Mouse (Mus musculus) liver, embryonic 16.5 days (tissue): ENCODE measurements at regions not wholly inside any gene's neighbourhood (a gene's known extent, or its start where the extent isn't known, plus 50 kb on each side); places are given as distances from the start of the nearest gene placed in this dataset.

Source experiments
- ATAC-seq: fragments of 200-750 bp; cut with Nextera tagmentation; 2 replicates; pipeline ENCODE4 v1.8.0; 2017; ENCODE audit warnings: low read depth, mild to moderate bottlenecking, moderate number of reproducible peaks, moderate library complexity
- H3K27ac ChIP-seq: fragments of 300-500 bp; sonication (generic); 2 replicates; pipeline ENCODE4 v1.5.1; 2014; ENCODE audit warnings: mild to moderate bottlenecking, low read length
- H3K27me3 ChIP-seq: fragments of 300-500 bp; sonication (generic); 2 replicates; pipeline ENCODE4 v1.6.1; 2014; ENCODE audit warnings: low read depth, low read length, mixed read lengths; ENCODE audit not compliant: control insufficient read depth, insufficient read depth
- H3K36me3 ChIP-seq: fragments of 300-500 bp; sonication (generic); 2 replicates; pipeline ENCODE4 v1.6.1; 2014; ENCODE audit warnings: mild to moderate bottlenecking; ENCODE audit not compliant: control insufficient read depth, insufficient read depth
- H3K4me1 ChIP-seq: fragments of 300-500 bp; sonication (generic); 2 replicates; pipeline ENCODE4 v1.6.1; 2014; ENCODE audit warnings: low read depth, low read length, mixed read lengths; ENCODE audit not compliant: control insufficient read depth
- H3K4me2 ChIP-seq: fragments of 300-500 bp; sonication (generic); 2 replicates; pipeline ENCODE4 v1.6.1; 2014; ENCODE audit warnings: low read depth, low read length, mixed read lengths
- H3K4me3 ChIP-seq: fragments of 300-500 bp; sonication (generic); 2 replicates; pipeline ENCODE4 v1.5.1; 2014; ENCODE audit warnings: low read depth, mild to moderate bottlenecking, low read length
- H3K9ac ChIP-seq: fragments of 300-500 bp; sonication (generic); 2 replicates; pipeline ENCODE4 v1.6.1; 2014; ENCODE audit warnings: low read depth, low read length
- H3K9me3 ChIP-seq: fragments of 300-500 bp; sonication (generic); replicated peaks from 2 replicates; pipeline ENCODE4 v1.6.1; 2016; ENCODE audit warnings: low read length; ENCODE audit not compliant: control insufficient read depth
- WGBS: fragments of 180-500 bp; shearing (Covaris S2); extraction: QIAGEN DNeasy Blood & Tissue Kit; methylation state at CpG from one replicate; pipeline ENCODE4 v1.1.7; 2014; ENCODE audit not compliant: insufficient replicate concordance; 5-methylcytosine and 5-hydroxymethylcytosine counted together

GRCm38 (mm10) chr1:119282416-119282815 is 139.6 kb downstream of the Inhbb start:
- 59% methylated on average over 1 of the region's 1 CpGs for WGBS
- no peak for ATAC-seq
- no peak overlapping the region for H3K9ac ChIP-seq
- no peaks in the 10 kb centered on the region for H3K4me1 ChIP-seq
- H3K27ac ChIP-seq: no peak overlapping the region
- H3K4me3 ChIP-seq: no peak overlapping the region
- H3K27me3 ChIP-seq: no peaks in the 10 kb centered on the region
- H3K36me3 ChIP-seq: no peaks in the 10 kb centered on the region
- H3K4me2 ChIP-seq: no peak overlapping the region
- no peaks in the 10 kb centered on the region for H3K9me3 ChIP-seq

GRCm38 (mm10) chr1:119279261-119279660 is 142.8 kb downstream of the Inhbb start:
- Histone ChIP-seq H3K27me3 (no peaks in the 10 kb centered on the region), H3K36me3 (no peaks in the 10 kb centered on the region), H3K4me1 (no peaks in the 10 kb centered on the region), H3K27ac (no peak overlapping the region), H3K9ac (no peak overlapping the region), H3K4me2 (no peak overlapping the region), H3K4me3 (no peak overlapping the region), H3K9me3 (no peaks in the 10 kb centered on the region)
- 73% methylated on average over 3 of the region's 3 CpGs for WGBS
- ATAC-seq: no peak

GRCm38 (mm10) chr1:119278528-119279201 is 143.4 kb downstream of the Inhbb start:
- Histone ChIP-seq H3K27ac (no peak overlapping the region), H3K9me3 (no peaks in the 10 kb centered on the region), H3K9ac (no peak overlapping the region), H3K4me1 (no peaks in the 10 kb centered on the region), H3K27me3 (no peaks in the 10 kb centered on the region), H3K36me3 (no peaks in the 10 kb centered on the region), H3K4me2 (no peak overlapping the region), H3K4me3 (no peak overlapping the region)
- WGBS: 48% methylated on average over 8 of the region's 8 CpGs
- peak; percentile 53; the same call in 1 of the 2 replicates for ATAC-seq

GRCm38 (mm10) chr1:119277990-119278389 is 144.1 kb downstream of the Inhbb start:
- 65% methylated on average over 4 of the region's 4 CpGs for WGBS
- Histone ChIP-seq H3K9me3 (no peaks in the 10 kb centered on the region), H3K27ac (no peak overlapping the region)

GRCm38 (mm10) chr1:119266013-119266412 is 156.0 kb downstream of the Inhbb start:
- Histone ChIP-seq H3K4me2 (no peak overlapping the region), H3K27me3 (no peaks in the 10 kb centered on the region), H3K4me1 (no peaks in the 10 kb centered on the region), H3K36me3 (no peaks in the 10 kb centered on the region), H3K27ac (no peak overlapping the region), H3K4me3 (no peak overlapping the region), H3K9ac (no peak overlapping the region), H3K9me3 (no peaks in the 10 kb centered on the region)
- no peak for ATAC-seq
- 84% methylated on average over 5 of the region's 5 CpGs for WGBS

More at GRCm38 (mm10) chr1:119277990-119278389, 144.1 kb downstream of the Inhbb start:
- H3K4me3 ChIP-seq: no peak overlapping the region
- H3K4me1 ChIP-seq: no peaks in the 10 kb centered on the region
- no peak overlapping the region for H3K4me2 ChIP-seq
- H3K9ac ChIP-seq: no peak overlapping the region
- H3K27me3 ChIP-seq: no peaks in the 10 kb centered on the region
- ATAC-seq: no peak
- H3K36me3 ChIP-seq: no peaks in the 10 kb centered on the region

GRCm38 (mm10) chr1:119265192-119265891 is 156.7 kb downstream of the Inhbb start:
- no peak for ATAC-seq
- Histone ChIP-seq H3K9me3 (no peaks in the 10 kb centered on the region), H3K4me2 (no peak overlapping the region), H3K27ac (no peak overlapping the region), H3K27me3 (no peaks in the 10 kb centered on the region), H3K4me1 (no peaks in the 10 kb centered on the region), H3K4me3 (no peak overlapping the region), H3K36me3 (no peaks in the 10 kb centered on the region), H3K9ac (no peak overlapping the region)
- 58% methylated on average over 10 of the region's 10 CpGs for WGBS

- Histone ChIP-seq H3K9ac (no peak overlapping the region), H3K27me3 (no peaks in the 10 kb centered on the region), H3K4me3 (no peak overlapping the region), H3K4me1 (no peaks in the 10 kb centered on the region), H3K4me2 (no peak overlapping the region), H3K27ac (no peak overlapping the region), H3K9me3 (no peaks in the 10 kb centered on the region), H3K36me3 (no peaks in the 10 kb centered on the region)
- no peak for ATAC-seq
- WGBS: 67% methylated on average over 9 of the region's 9 CpGs
Measured at GRCm38 (mm10) chr1:119259455-119259854, 162.6 kb downstream of the Inhbb start.

GRCm38 (mm10) chr1:119256769-119257168 is 165.3 kb downstream of the Inhbb start:
- H3K4me1 ChIP-seq: no peaks in the 10 kb centered on the region
- H3K36me3 ChIP-seq: no peaks in the 10 kb centered on the region
- ATAC-seq: no peak
- H3K9me3 ChIP-seq: no peaks in the 10 kb centered on the region
- 64% methylated on average over 8 of the region's 8 CpGs for WGBS
- H3K27me3 ChIP-seq: no peaks in the 10 kb centered on the region
- H3K4me2 ChIP-seq: no peak overlapping the region
- H3K9ac ChIP-seq: no peak overlapping the region
- no peak overlapping the region for H3K4me3 ChIP-seq
- no peak overlapping the region for H3K27ac ChIP-seq

GRCm38 (mm10) chr1:119256097-119256473 is 166.0 kb downstream of the Inhbb start:
- ATAC-seq: no peak

More at GRCm38 (mm10) chr1:119256097-119256473, 166.0 kb downstream of the Inhbb start:
- Histone ChIP-seq H3K9me3 (no peaks in the 10 kb centered on the region), H3K4me1 (no peaks in the 10 kb centered on the region), H3K27ac (no peak overlapping the region), H3K27me3 (no peaks in the 10 kb centered on the region), H3K4me2 (no peak overlapping the region), H3K36me3 (no peaks in the 10 kb centered on the region), H3K4me3 (no peak overlapping the region), H3K9ac (no peak overlapping the region)
- WGBS: 38% methylated on average over 5 of the region's 5 CpGs
